Mouse (Mus musculus) gonadal fat pad, adult 2 months (tissue): ENCODE measurements around the gene Mrnip. TPM values are rescaled to one million over a fixed set of nuclear protein-coding genes. Genes with fewer than 3 reads are reported as not detected.

Experiments
- DNase-seq: peaks from one replicate; pipeline ENCODE4 v3.0.0-alpha.2; 2012; ENCODE audit warnings: low read depth
- polyA plus RNA-seq: library from polyadenylated mRNA; depleted of rRNA; stranded (reverse); fragments of >200 nt; gene quantifications from 2 replicates; pipeline ENCODE4 v1.2.3, GENCODE M21; 2012

The Mrnip gene
- polyA plus RNA-seq, 1 experiment = 12.5 TPM

DNA sequence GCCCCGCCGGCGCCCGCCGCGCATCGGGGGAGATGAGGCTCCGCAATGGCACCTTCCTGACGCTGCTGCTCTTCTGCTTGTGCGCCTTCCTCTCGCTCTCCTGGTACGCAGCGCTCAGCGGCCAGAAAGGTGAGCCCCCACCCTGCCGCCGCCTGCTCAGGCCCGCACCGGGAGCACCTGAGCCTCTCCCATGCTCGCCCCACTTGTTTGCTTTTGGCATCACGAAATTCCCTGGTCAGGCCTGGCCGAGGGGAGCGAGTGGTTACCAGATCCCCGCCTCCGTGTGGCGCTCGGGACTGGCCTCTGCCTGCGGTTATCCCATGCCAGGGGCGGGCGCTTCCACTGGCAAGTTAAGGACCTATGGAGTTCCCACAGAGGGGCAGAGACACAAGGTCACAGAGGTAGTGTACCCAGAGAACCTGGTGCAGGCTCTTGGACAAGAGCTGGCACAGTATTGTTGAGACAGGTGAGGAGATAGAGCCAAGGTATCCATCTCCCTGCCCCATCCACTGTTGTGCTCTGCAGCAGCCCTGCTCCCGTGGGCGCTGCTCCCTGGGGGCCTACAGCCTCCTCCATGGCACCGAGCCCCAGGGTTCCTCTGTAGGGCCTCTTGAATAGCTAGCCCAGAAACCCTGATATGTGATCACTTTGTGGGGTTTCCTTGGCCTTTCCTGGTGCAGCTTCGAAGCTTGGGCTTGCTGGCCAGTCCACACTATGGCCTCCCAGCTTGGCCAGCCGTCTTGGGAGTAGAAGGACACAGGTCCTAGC is 51.6 kb downstream of the Mrnip start:
- DNase-seq = no peak

DNA sequence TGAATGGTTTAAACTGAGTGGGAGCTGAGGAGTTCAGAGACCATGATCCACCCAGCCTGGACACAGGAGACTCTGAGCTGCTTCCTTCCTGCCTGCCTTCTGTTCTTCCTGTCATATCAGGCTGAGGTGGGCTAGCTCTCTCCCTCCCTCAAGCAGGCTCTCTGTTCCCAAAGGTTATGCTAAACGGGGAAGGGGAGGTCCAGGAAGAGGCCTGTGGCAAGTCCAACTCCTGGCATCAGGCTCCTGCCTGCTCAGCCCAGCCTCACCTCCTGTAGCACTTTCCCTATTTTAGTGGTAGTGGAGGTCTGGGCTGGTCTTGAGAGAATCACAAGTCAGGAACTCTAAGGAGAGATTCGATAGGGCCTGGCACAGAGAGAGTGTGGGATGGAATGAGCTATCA is 52.2 kb downstream of the Mrnip start:
- DNase-seq = no peak

- DNase-seq = no peak
These were observed 53.0 kb downstream of the Mrnip start for GRCm38 (mm10) chr11:50227226-50227625.

DNA sequence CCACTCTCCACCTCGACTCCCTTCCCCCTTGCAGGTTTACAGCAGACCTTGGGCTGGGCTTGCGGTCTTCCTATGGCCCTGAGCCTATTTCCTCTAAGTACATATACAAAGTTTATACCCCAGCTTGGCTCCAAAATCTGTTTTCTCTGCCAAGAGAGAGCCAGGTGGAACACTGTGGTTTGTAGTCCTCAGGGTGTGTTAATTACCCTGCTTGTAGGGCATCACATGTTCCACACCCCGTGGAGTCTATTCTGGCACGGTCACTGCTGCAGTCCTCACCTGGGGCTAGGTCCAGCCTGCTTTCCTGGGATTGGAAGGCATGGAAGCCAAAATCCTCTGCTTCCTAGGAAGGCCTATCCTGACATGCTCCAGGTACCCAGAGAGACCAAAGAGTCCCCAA is 53.5 kb downstream of the Mrnip start:
- no peak for DNase-seq

- DNase-seq = no peak
These were observed 54.5 kb downstream of the Mrnip start for GRCm38 (mm10) chr11:50228772-50229171.

- DNase-seq = peak; percentile 81
These were observed 55.1 kb downstream of the Mrnip start for GRCm38 (mm10) chr11:50229252-50229910.

DNA sequence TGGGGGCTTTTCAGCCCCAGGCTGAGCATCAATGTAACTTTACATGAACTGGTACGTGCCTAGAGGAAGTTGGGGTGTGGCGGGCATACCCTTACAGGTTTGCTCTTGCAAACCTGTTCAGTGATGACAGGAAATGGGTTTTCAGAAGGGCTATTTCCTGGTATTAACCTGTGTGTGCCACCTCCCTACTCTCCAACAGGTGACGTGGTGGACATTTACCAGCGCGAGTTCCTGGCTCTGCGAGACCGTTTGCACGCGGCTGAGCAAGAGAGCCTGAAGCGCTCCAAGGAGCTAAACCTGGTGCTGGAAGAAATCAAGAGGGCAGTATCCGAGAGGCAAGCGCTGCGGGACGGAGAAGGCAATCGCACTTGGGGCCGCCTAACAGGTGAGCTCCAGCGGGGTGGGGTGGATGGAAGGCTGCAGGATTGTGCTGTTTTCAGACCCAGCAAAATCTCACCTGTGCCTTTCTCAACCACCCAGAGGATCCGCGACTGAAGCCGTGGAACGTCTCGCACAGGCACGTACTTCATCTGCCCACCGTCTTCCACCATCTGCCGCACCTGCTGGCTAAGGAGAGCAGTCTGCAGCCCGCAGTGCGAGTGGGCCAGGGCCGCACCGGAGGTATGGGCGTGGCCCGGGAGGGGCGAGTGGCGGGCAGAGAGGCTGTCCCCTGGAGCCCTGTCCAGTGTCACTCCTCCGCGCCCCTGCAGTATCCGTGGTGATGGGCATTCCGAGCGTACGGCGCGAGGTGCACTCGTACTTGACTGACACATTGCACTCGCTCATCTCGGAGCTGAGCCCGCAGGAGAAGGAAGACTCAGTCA is 56.4 kb downstream of the Mrnip start:
- no peak for DNase-seq

DNA sequence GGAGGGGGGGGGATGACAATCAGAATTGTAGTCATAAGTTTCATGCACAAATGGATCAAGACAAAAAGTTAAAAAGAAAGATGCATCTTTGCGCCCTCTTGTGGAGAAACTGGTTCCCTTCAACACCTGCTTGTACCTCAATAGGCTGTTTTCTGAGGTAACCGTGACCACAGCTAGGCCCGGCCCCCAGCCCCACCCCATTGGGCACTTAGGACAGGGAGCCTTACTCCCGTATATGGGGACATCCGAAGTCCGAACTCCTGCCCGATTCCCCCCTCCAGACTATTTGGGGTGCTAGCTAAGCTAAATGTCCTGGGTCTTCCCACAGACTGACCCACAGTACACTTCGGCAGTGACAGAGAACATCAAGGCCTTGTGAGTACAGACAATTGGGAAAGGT is 57.2 kb downstream of the Mrnip start:
- no peak for DNase-seq

- DNase-seq = no peak
These were observed 58.8 kb downstream of the Mrnip start for GRCm38 (mm10) chr11:50233022-50233421.

- no peak for DNase-seq
These were observed 59.7 kb downstream of the Mrnip start for GRCm38 (mm10) chr11:50233993-50234392.

GRCm38 (mm10) chr11:50234606-50235005 is 60.4 kb downstream of the Mrnip start:
- DNase-seq = no peak

- no peak for DNase-seq
These were observed 62.3 kb downstream of the Mrnip start for GRCm38 (mm10) chr11:50236540-50236936.

- DNase-seq = no peak
These were observed 62.9 kb downstream of the Mrnip start for GRCm38 (mm10) chr11:50236937-50237835.

GRCm38 (mm10) chr11:50238324-50238723 is 64.1 kb downstream of the Mrnip start, which contains the start of gene Ltc4s:
TSS of gene Ltc4s (minus strand) at chr11:50238616.
- DNase-seq = no peak

GRCm38 (mm10) chr11:50238821-50239791 is 64.9 kb downstream of the Mrnip start:
- no peak for DNase-seq

- no peak for DNase-seq
These were observed 66.1 kb downstream of the Mrnip start for GRCm38 (mm10) chr11:50240235-50240911.

DNA sequence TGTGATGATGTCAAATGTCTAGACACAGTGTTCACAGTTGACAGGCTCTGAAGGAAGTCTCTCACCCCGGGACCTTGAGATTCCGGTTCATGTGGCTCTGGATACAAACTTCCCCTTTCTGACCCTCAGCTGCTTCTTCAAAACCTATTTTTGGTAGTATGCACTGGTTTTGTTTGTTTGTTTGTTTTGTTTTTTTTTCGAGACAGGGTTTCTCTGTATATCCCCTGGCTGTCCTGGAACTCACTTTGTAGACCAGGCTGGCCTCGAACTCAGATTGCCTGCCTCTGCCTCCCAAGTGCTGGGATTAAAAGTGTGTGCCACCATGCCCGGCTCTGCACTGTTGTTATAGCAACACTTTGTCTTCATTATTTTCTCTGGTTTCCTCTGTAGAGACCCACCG is 69.7 kb downstream of the Mrnip start:
- no peak for DNase-seq

- no peak for DNase-seq
These were observed 71.0 kb downstream of the Mrnip start for GRCm38 (mm10) chr11:50245269-50245668.

GRCm38 (mm10) chr11:50248473-50249171 is 74.4 kb downstream of the Mrnip start:
- DNase-seq = no peak
